Mouse (Mus musculus) colon, adult 2 months (tissue): ENCODE data around the gene Tlr3. TPM values are rescaled to one million over a fixed set of nuclear protein-coding genes. Genes with fewer than 3 reads are reported as not detected.

ENCODE experiments used
- polyA plus RNA-seq: library from polyadenylated mRNA; depleted of rRNA; stranded (reverse); fragments of >200 nt; gene quantifications from 2 replicates; pipeline ENCODE4 v1.2.3, GENCODE M21; 2012; rRNA removed

The Tlr3 gene
- 6.8 and 7.9 TPM in 2 replicates for polyA plus RNA-seq

GRCm38 (mm10) chr8:45410882-45411281 lies at the start of gene Tlr3:
TSS of gene Tlr3 (minus strand) at chr8:45411080.

GRCm38 (mm10) chr8:45381963-45382347 lies 28.9 kb downstream of the Tlr3 start, which contains the start of gene Fam149a:
TSS of gene Fam149a (minus strand) at chr8:45382291.

Other genes with a start within 250 kb of the Tlr3 start
- not detected in 2 replicates for gene F11, start 149.0 kb downstream of the Tlr3 start, polyA plus RNA-seq
- gene Klkb1, start 116.2 kb downstream of the Tlr3 start, polyA plus RNA-seq, result not detected in 2 replicates
- gene Gm45753, start 102.6 kb downstream of the Tlr3 start, polyA plus RNA-seq, result not detected in 2 replicates
- gene Cyp4v3, start 77.9 kb downstream of the Tlr3 start, polyA plus RNA-seq, result 1.6 TPM in 2 replicates
- gene Fam149a, start 28.8 kb downstream of the Tlr3 start, polyA plus RNA-seq, result 2.9 and 4.5 TPM in 2 replicates
- gene Sorbs2, start 96.7 kb upstream of the Tlr3 start, polyA plus RNA-seq, result 30.0 and 38.9 TPM in 2 replicates